8 mouse cellular contexts compared by ENCODE assay signal in the genomic region with DNA sequence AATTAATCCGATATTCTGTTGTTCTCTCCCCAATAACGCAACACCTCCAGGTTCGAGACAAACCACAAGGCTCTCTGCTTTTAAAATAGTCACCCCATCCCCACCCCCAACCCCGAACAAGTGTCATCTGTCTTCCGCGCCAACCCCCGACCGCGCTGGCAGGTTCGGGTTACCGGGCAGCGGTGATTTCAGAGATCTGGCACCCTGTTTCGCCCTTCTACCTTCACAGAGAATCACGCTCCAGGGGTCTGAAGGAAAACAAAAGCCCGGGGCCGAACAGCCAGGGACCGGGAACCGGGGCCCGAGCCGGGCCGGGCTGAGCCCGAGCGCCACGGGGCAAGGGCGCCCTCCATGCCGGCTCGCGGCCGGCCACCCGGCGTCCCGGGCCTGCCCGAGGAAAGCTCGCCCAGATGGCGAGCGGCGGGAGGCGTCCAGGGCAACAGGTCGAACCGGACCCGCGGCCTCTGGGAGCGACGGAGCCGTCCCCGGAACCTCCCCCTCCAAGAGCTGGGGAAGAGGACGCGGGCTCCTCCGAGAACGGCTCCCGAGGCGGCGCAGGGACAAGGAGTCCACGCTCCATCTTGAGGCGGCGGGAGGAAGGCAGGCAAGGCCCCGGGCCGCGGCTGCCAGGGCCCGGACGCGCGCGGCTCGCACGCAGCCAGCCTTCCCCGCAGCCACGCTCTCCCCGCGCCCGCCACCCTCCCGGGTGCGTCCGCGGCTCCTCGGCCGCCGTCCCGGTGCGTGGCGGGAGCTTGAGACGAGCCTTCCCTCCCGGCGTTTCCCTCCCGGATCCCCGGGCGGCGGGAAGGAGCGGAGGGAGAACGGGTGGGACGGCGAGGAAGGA. TPM values are rescaled to one million over a fixed set of nuclear protein-coding genes. Genes with fewer than 3 reads are reported as not detected.
DNase-seq lines count a peak whose midpoint lies in the region; ATAC-seq and TF ChIP-seq lines count a peak whose summit lies in the region.

No protein-coding gene starts in this region.

- intact Hi-C loops in left cerebral cortex, adult 2 months (cut with DNase I), result no loop called here

- no peaks in the 10 kb centered on the region for H3K36me3 ChIP-seq in hindbrain, embryonic 15.5 days
- H3K36me3 ChIP-seq in limb, embryonic 14.5 days (ENCODE audit: control insufficient read depth, insufficient read depth, low read length), result no peaks in the 10 kb centered on the region
- no peaks in the 10 kb centered on the region for H3K36me3 ChIP-seq in midbrain, embryonic 14.5 days (ENCODE audit: control insufficient read depth, insufficient read depth, low read length)

- peak; percentile 71 for ATAC-seq in hindbrain, embryonic 15.5 days (ENCODE audit: low FRiP score, low read depth)
- peak; percentile 70 for ATAC-seq in limb, embryonic 14.5 days (ENCODE audit: low FRiP score, low read depth)
- peak; percentile 78; the same call in 1 of the 2 replicates for ATAC-seq in midbrain, embryonic 14.5 days (ENCODE audit: low FRiP score, low TSS enrichment)

- H3K27ac ChIP-seq in left cerebral cortex, adult 2 months, result peak overlapping the region; percentile 99
- peak overlapping the region; percentile 99 for H3K27ac ChIP-seq in hindbrain, embryonic 15.5 days (replicated peaks)
- peak overlapping the region; percentile 92 for H3K27ac ChIP-seq in limb, embryonic 14.5 days (replicated peaks; ENCODE audit: low read depth, low read length)
- H3K27ac ChIP-seq in midbrain, embryonic 14.5 days (replicated peaks; ENCODE audit: low read depth, low read length), result peak overlapping the region; percentile 100

- peak overlapping the region; percentile 74 for H3K4me2 ChIP-seq in hindbrain, embryonic 15.5 days
- peak overlapping the region; percentile 85 for H3K4me2 ChIP-seq in limb, embryonic 14.5 days (replicated peaks; ENCODE audit: low read depth, low read length, severe bottlenecking)
- H3K4me2 ChIP-seq in midbrain, embryonic 14.5 days (ENCODE audit: low read length), result peak overlapping the region; percentile 69

- DNase-seq in left cerebral cortex, adult 2 months (ENCODE audit: extremely low spot score in 1 of 2, low spot score in 2 of 2), result peak; percentile 43 to 49
- no peak for DNase-seq in left cerebral cortex, adult 9 months (ENCODE audit: low spot score in 2 of 2)
- peak; percentile 80 for DNase-seq in cerebellum, adult 9-11 months
- peak; percentile 80 for DNase-seq in gastrocnemius, adult 18-20 months (ENCODE audit: low spot score)
- no peak for DNase-seq in limb, embryonic 14.5 days (ENCODE audit: low spot score)
- DNase-seq in midbrain, embryonic 14.5 days, result peak; percentile 77
- DNase-seq in spleen, postnatal 36 days (ENCODE audit: low spot score in 2 of 2), result peak; percentile 29 to 32

- no peak for TF ChIP-seq CTCF in left cerebral cortex, adult 2 months (IDR thresholded peaks at IDR 0.05)

- H3K4me3 ChIP-seq in left cerebral cortex, adult 2 months, result peak overlapping the region; percentile 92
- H3K4me3 ChIP-seq in hindbrain, embryonic 15.5 days, result peak overlapping the region; percentile 87
- peak overlapping the region; percentile 87 for H3K4me3 ChIP-seq in limb, embryonic 14.5 days (replicated peaks; ENCODE audit: low read length)
- H3K4me3 ChIP-seq in midbrain, embryonic 14.5 days (replicated peaks; ENCODE audit: low read depth, low read length), result peak overlapping the region; percentile 95

- peaks cover 32% of the 10 kb centered on the region for H3K4me1 ChIP-seq in hindbrain, embryonic 15.5 days (replicated peaks)
- H3K4me1 ChIP-seq in limb, embryonic 14.5 days (ENCODE audit: control insufficient read depth, insufficient read depth, low read length), result peaks cover 20% of the 10 kb centered on the region
- H3K4me1 ChIP-seq in midbrain, embryonic 14.5 days (ENCODE audit: control insufficient read depth, insufficient read depth, low read length), result peaks cover 28% of the 10 kb centered on the region

- WGBS in hindbrain, embryonic 15.5 days, result under 1% methylated on average over 75 of the region's 92 CpGs
- 1% methylated on average over 35 of the region's 92 CpGs for WGBS in limb, embryonic 14.5 days
- under 1% methylated on average over 87 of the region's 92 CpGs for WGBS in midbrain, embryonic 14.5 days

- H3K9me3 ChIP-seq in hindbrain, embryonic 15.5 days, result no peaks in the 10 kb centered on the region
- no peaks in the 10 kb centered on the region for H3K9me3 ChIP-seq in limb, embryonic 14.5 days (ENCODE audit: control insufficient read depth, low read length)
- no peaks in the 10 kb centered on the region for H3K9me3 ChIP-seq in midbrain, embryonic 14.5 days (ENCODE audit: control insufficient read depth, low read length)

- H3K9ac ChIP-seq in hindbrain, embryonic 15.5 days, result peak overlapping the region; percentile 98
- peak overlapping the region; percentile 96 for H3K9ac ChIP-seq in limb, embryonic 14.5 days (ENCODE audit: low read depth, low read length, severe bottlenecking)
- peak overlapping the region; percentile 99 for H3K9ac ChIP-seq in midbrain, embryonic 14.5 days (replicated peaks; ENCODE audit: low read length)

- H3K27me3 ChIP-seq in hindbrain, embryonic 15.5 days, result no peaks in the 10 kb centered on the region
- H3K27me3 ChIP-seq in limb, embryonic 14.5 days (ENCODE audit: control insufficient read depth, insufficient read depth, low read length), result no peaks in the 10 kb centered on the region
- no peaks in the 10 kb centered on the region for H3K27me3 ChIP-seq in midbrain, embryonic 14.5 days (ENCODE audit: control insufficient read depth, insufficient read depth, low read length)

- no peak for TF ChIP-seq POLR2A in limb, embryonic 14.5 days (IDR thresholded peaks at IDR 0.05; ENCODE audit: borderline replicate concordance, extremely low read depth, insufficient read depth, insufficient read length)

RNA-seq across cellular contexts. Expression of a gene that starts 0.8 kb away (rescaled TPM):
- 100 to 1,000 TPM; 139 TPM for total RNA-seq in left cerebral cortex, adult 2 months (2021)
- 100 to 1,000 TPM; 326 to 336 TPM for total RNA-seq in gastrocnemius, adult 18-20 months (2021)
- polyA plus RNA-seq in hindbrain, embryonic 15.5 days (2015; fragmentation: Nextera tagmentation; extraction: Ambion mirVana), result 79.6 and 81.0 TPM in 2 replicates
- 33.4 and 33.7 TPM in 2 replicates for polyA plus RNA-seq in limb, embryonic 14.5 days (2012; rRNA removed)
- polyA plus RNA-seq in limb, embryonic 14.5 days (2014; fragmentation: Nextera tagmentation; extraction: Ambion mirVana), result 35.2 and 37.1 TPM in 2 replicates
- polyA plus RNA-seq in midbrain, embryonic 14.5 days (2014; fragmentation: Nextera tagmentation; extraction: Ambion mirVana), result 73.0 and 75.1 TPM in 2 replicates

RNA-seq across cellular contexts. Expression of a gene that starts 37.3 kb away (rescaled TPM):
- total RNA-seq in left cerebral cortex, adult 2 months (2021), result 10 to 100 TPM; 40.5 to 47.3 TPM
- 10 to 100 TPM; 16.2 to 18.0 TPM for total RNA-seq in gastrocnemius, adult 18-20 months (2021)
- 58.1 and 68.5 TPM in 2 replicates for polyA plus RNA-seq in hindbrain, embryonic 15.5 days (2015; fragmentation: Nextera tagmentation; extraction: Ambion mirVana)
- polyA plus RNA-seq in limb, embryonic 14.5 days (2012; rRNA removed), result 84.5 and 86.9 TPM in 2 replicates
- polyA plus RNA-seq in limb, embryonic 14.5 days (2014; fragmentation: Nextera tagmentation; extraction: Ambion mirVana), result 70.9 and 76.1 TPM in 2 replicates
- 56.5 and 80.0 TPM in 2 replicates for polyA plus RNA-seq in midbrain, embryonic 14.5 days (2014; fragmentation: Nextera tagmentation; extraction: Ambion mirVana)

Comparison
In these comparisons a context has a peak if more than half of its experiments do, and no peak if none do; other contexts are left out.
1. DNase-seq: peak in left cerebral cortex, adult 2 months (2 of 2), cerebellum, adult 9-11 months (single experiment), gastrocnemius, adult 18-20 months (single experiment), midbrain, embryonic 14.5 days (single experiment) and spleen, postnatal 36 days (2 of 2); none in left cerebral cortex, adult 9 months (0 of 2) and limb, embryonic 14.5 days (single experiment).
2. Peak in every context shown above with its lines, with median percentiles within 50 percentile points of each other: H3K27ac ChIP-seq, H3K4me3 ChIP-seq, ATAC-seq, H3K4me2 ChIP-seq and H3K9ac ChIP-seq.